Mouse (Mus musculus) midbrain, postnatal 0 days (tissue): Measurements from ENCODE around the gene Ufl1. TPM values are rescaled to one million over a fixed set of nuclear protein-coding genes. Genes with fewer than 3 reads are reported as not detected.
"Not testable (repeated sequence)": the region's sequence is repeated elsewhere in the genome, so short reads cannot be mapped to it uniquely, and the experiment has no call there.

Source experiments
- ATAC-seq: fragments of 200-750 bp; cut with Nextera tagmentation; 2 replicates; pipeline ENCODE4 v1.8.0; 2017; ENCODE audit warnings: moderate number of reproducible peaks, mild to moderate bottlenecking, moderate TSS enrichment, moderate library complexity; ENCODE audit not compliant: low FRiP score
- DNase-seq: peaks from one replicate; pipeline ENCODE4 v3.0.0-alpha.2; 2015; ENCODE audit warnings: low spot score
- H3K27ac ChIP-seq: fragments of 300-500 bp; sonication (generic); 2 replicates; pipeline ENCODE4 v1.5.1; 2014; ENCODE audit warnings: low read depth, mild to moderate bottlenecking, low read length, mixed read lengths
- H3K27me3 ChIP-seq: fragments of 300-500 bp; sonication (generic); 2 replicates; pipeline ENCODE4 v1.6.1; 2014; ENCODE audit warnings: low read length, control low read depth, mixed read lengths; ENCODE audit not compliant: insufficient read depth
- H3K36me3 ChIP-seq: fragments of 300-500 bp; sonication (generic); 2 replicates; pipeline ENCODE4 v1.6.1; 2014; ENCODE audit warnings: low read length, control low read depth, mixed read lengths; ENCODE audit not compliant: insufficient read depth
- H3K4me1 ChIP-seq: fragments of 300-500 bp; sonication (generic); 2 replicates; pipeline ENCODE4 v1.6.1; 2014; ENCODE audit warnings: mild to moderate bottlenecking, control low read depth, antibody characterized with exemption, low read length, mixed read lengths; ENCODE audit not compliant: insufficient read depth
- H3K4me2 ChIP-seq: fragments of 300-500 bp; sonication (generic); 2 replicates; pipeline ENCODE4 v1.6.1; 2014; ENCODE audit warnings: low read depth, mild to moderate bottlenecking, low read length, mixed read lengths; ENCODE audit not compliant: poor library complexity, severe bottlenecking
- H3K4me3 ChIP-seq: fragments of 300-500 bp; sonication (generic); 2 replicates; pipeline ENCODE4 v1.5.1; 2014; ENCODE audit warnings: low read depth, mild to moderate bottlenecking, low read length, moderate library complexity
- H3K9ac ChIP-seq: fragments of 300-500 bp; sonication (generic); replicated peaks from 2 replicates; pipeline ENCODE4 v1.6.1; 2014; ENCODE audit warnings: mild to moderate bottlenecking, low read length, moderate library complexity, mixed read lengths; ENCODE audit not compliant: poor library complexity, severe bottlenecking
- H3K9me3 ChIP-seq: fragments of 300-500 bp; sonication (generic); 2 replicates; pipeline ENCODE4 v1.6.1; 2016; ENCODE audit warnings: low read length, control low read depth
- CTCF ChIP-seq: IDR thresholded peaks from 2 replicates; pipeline ENCODE4 v1.5.1; 2016; ENCODE audit warnings: antibody characterized with exemption, mild to moderate bottlenecking
- WGBS: fragments of 180-500 bp; shearing (Covaris S2); extraction: QIAGEN DNeasy Blood & Tissue Kit; methylation state at CpG from one replicate; pipeline ENCODE4 v1.1.7; 2014; 5-methylcytosine and 5-hydroxymethylcytosine counted together
- polyA plus RNA-seq: library from polyadenylated mRNA; unstranded; fragments of >200 nt; fragmentation: Nextera tagmentation; extraction: Ambion mirVana; gene quantifications from 2 replicates; pipeline ENCODE4 v1.2.1, GENCODE M21; 2015
- total RNA-seq: library from RNA; depleted of rRNA; stranded (reverse); fragments of >200 nt; gene quantifications from 2 replicates; pipeline ENCODE4 v1.2.3, GENCODE M21; 2014

Ufl1 gene
- total and polyA plus RNA-seq, 2 experiments from 2014 or later, result 14.9 to 45.8 TPM

DNA sequence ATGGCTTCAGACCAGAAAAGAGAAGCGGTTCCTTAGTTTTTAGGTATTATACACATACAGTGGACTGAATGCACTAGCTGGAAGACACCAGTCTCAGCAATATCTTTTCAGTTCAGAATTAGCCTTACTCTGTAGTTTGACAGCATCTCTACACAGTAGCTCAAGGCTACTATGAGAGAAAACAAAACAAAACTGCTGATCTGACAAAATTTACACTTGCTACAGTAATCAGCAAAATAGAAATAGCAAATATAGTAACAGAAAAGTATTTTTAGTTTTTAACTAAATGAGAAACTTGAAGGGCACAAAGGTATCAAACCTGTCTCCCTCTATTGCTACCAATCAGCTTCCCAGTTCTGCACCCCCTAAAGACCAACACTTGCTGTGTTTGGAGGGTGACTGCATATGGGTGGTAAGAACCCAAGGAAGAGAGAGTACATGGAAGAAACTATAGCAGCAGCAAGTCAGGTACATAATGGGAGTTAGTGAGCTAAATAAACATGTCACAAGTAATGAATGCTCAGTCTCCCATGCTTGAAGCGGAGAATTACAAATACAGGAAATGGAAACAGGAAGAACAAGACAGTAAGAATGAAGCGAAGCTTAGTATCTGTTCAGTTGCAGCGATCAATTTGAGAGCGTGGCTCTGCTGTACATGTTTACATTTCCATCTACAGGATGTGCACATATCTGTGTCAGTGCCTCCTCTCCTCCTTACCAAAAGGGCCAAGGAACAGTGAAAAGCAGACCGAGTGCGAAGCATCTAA, 8.6 kb downstream of the Ufl1 start:
- Histone ChIP-seq H3K9me3 (no peaks in the 10 kb centered on the region), H3K27ac (no peak overlapping the region), H3K27me3 (no peaks in the 10 kb centered on the region), H3K4me1 (no peaks in the 10 kb centered on the region), H3K36me3 (peaks cover 38% of the 10 kb centered on the region), H3K4me3 (no peak overlapping the region), H3K9ac (no peak overlapping the region), H3K4me2 (no peak overlapping the region)
- WGBS, result 95% methylated on average over 7 of the region's 7 CpGs
- ATAC-seq (no peak), DNase-seq (no peak)
- TF ChIP-seq CTCF, result no peak

DNA sequence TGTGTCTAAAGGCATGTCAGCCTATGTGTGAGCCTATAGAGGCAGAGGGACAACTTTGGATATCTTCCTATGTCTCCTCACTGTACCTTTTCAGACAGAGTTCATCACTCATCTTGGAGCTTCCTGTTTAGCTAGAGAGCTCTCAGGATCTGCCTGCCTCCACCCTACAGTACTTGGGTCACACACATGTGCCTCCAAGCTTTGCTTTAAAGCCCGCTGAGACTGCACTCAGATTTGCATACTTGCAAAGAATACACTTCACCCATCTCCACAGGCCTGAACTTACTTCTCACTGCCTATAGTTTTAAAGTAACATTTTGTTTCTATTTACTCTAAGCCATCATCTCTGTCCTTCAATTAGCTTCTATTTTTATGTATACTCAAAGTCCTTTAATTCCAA, 9.7 kb downstream of the Ufl1 start:
- no peak overlapping the region for H3K27ac ChIP-seq
- no peak overlapping the region for H3K4me2 ChIP-seq
- no peaks in the 10 kb centered on the region for H3K9me3 ChIP-seq
- H3K4me1 ChIP-seq, result no peaks in the 10 kb centered on the region
- DNase-seq (no peak), ATAC-seq (no peak)
- no peak for TF ChIP-seq CTCF
- H3K9ac ChIP-seq, result no peak overlapping the region
- no peak overlapping the region for H3K4me3 ChIP-seq
- no peaks in the 10 kb centered on the region for H3K27me3 ChIP-seq
- peaks cover 45% of the 10 kb centered on the region for H3K36me3 ChIP-seq
- 89% methylated on average over 1 of the region's 1 CpGs for WGBS

DNA sequence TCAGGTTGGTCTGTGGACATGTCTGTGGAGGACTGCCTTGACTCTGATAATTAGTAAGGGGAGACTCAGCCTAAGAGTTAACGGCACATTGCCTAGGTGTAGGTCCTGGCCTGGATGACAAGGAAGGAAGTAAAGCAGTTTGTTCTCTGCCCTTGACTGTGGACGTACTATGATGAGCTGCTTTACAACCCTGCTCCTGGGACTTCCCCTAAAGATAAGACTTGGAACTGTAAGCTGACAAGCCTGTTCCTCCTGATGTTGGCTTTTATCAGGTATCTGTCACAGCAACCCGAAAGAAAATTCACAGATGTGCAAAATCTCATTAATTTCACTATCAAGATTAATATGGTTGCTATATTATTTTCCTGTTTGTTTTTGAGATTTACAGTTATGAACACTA, 14.5 kb downstream of the Ufl1 start:
- no peak for ATAC-seq
- TF ChIP-seq CTCF, result no peak
- Histone ChIP-seq H3K9ac (no peak overlapping the region), H3K4me2 (no peak overlapping the region), H3K9me3 (no peaks in the 10 kb centered on the region), H3K27ac (no peak overlapping the region), H3K4me3 (no peak overlapping the region), H3K27me3 (no peaks in the 10 kb centered on the region), H3K4me1 (no peaks in the 10 kb centered on the region), H3K36me3 (peaks cover 38% of the 10 kb centered on the region)
- DNase-seq, result no peak
- WGBS, result 96% methylated on average over 3 of the region's 3 CpGs

DNA sequence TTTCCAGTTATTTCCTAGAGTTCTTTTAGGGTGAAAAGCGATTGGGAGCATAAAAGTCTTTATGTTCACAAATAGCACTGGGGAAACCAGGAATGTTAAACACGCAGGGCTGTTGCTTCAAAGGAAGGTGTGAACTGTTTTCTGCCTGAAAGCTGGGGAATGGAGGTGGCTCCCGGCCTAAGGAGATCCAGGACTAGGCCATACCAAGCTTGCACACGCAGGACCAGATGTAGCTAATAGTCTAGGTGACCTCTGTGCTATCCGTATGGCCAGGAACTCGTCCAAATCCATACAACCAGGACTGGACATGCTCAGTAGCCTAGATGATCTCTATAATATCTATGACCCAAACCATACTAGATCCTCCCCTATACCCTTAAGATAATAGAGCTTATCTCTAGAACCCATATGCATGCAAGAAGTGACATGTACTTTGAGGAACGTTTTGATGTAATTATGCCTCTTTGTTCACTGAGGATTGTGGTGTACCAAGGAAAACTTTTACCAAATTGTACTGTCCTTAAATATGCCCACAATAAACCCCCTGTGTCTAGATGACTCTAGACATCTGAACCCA, 23.7 kb downstream of the Ufl1 start:
- H3K36me3 ChIP-seq, result peaks cover 24% of the 10 kb centered on the region
- no peak overlapping the region for H3K4me3 ChIP-seq
- 94% methylated on average over 7 of the region's 7 CpGs for WGBS
- H3K9me3 ChIP-seq, result no peaks in the 10 kb centered on the region
- H3K27ac ChIP-seq, result no peak overlapping the region
- H3K4me1 ChIP-seq, result no peaks in the 10 kb centered on the region
- TF ChIP-seq CTCF, result no peak
- no peak for DNase-seq
- no peaks in the 10 kb centered on the region for H3K27me3 ChIP-seq
- H3K9ac ChIP-seq, result no peak overlapping the region
- H3K4me2 ChIP-seq, result no peak overlapping the region
- ATAC-seq, result no peak

DNA sequence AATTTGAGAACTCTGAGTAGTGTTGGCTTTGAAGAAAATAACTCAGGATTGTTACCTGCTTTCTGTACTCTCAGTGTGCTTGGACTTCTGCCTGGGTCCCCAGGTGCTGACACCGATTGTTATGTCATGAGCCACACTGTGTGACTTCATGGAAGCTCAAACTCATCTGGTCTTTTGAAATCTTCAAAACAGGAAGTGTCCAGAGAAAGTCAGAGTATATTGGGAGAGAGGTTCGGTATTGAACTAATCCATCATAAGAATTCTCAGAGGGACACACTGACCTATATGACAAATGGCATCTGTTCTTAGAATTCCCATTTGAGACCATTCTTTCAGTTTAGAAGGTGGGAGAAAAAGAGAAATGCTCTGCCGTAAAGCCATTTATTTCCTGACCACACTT, 38.8 kb downstream of the Ufl1 start, which contains the start of gene Fhl5:
TSS of gene Fhl5 (minus strand) at position 101 of the 400 bp plus-strand sequence.
- no peaks in the 10 kb centered on the region for H3K36me3 ChIP-seq
- DNase-seq, result no peak
- no peaks in the 10 kb centered on the region for H3K27me3 ChIP-seq
- WGBS, result 92% methylated on average over 3 of the region's 3 CpGs
- no peak within 1 kb of the TSS for H3K27ac ChIP-seq
- no peak for ATAC-seq
- H3K9ac ChIP-seq, result no peak within 1 kb of the TSS
- no peaks in the 10 kb centered on the region for H3K4me1 ChIP-seq
- H3K4me3 ChIP-seq, result no peak within 1 kb of the TSS
- H3K4me2 ChIP-seq, result no peak within 1 kb of the TSS
- no peak for TF ChIP-seq CTCF
- no peaks in the 10 kb centered on the region for H3K9me3 ChIP-seq

DNA sequence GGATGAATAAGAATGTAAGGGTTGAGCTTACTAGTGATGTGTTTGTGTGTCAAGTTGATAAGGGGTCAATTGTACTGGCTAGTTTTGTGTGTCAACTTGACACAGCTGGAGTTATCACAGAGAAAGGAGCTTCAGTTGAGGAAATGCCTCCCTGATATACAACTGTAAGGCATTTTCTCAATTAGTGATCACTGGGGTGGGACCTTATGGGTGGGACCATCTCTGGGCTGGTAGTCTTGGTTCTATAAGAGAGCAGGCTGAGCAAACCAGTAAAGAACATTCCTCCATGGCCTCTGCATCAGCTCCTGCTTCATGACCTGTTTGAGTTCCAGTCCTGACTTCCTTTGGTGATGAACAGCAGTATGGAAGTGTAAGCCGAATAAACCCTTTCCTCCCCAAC, 46.0 kb downstream of the Ufl1 start:
- DNase-seq, H3K9me3 ChIP-seq, ATAC-seq, H3K4me1 ChIP-seq, H3K27ac ChIP-seq, H3K4me2 ChIP-seq, H3K9ac ChIP-seq, H3K36me3 ChIP-seq, H3K27me3 ChIP-seq, H3K4me3 ChIP-seq: not testable (repeated sequence)
- 100% methylated on average over 1 of the region's 1 CpGs for WGBS

DNA sequence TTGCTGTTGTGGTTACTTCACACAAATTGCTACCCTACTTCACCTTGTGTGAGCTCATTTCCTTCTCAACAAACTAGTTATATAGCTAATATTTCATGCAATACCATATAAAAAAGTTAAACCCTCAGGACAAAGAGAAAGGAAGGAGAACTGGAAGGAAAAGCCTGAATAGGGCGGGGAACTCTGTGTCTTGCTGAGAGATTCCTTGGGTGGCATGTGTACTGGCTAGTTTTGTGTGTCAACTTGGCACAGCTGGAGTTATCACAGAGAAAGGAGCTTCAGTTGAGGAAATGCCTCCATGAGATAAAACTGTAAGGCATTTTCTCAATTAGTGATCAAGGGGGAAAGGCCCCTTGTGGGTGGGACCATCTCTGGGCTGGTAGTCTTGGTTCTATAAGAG, 47.9 kb downstream of the Ufl1 start:
- H3K9me3 ChIP-seq, DNase-seq, ATAC-seq, H3K9ac ChIP-seq, H3K27ac ChIP-seq, H3K27me3 ChIP-seq, H3K4me3 ChIP-seq, H3K4me1 ChIP-seq, H3K36me3 ChIP-seq, H3K4me2 ChIP-seq: not testable (repeated sequence)
- WGBS, result 88% methylated on average over 1 of the region's 1 CpGs
